Mouse (Mus musculus): Measurements from ENCODE around the gene Traip. TPM values are rescaled to one million over a fixed set of nuclear protein-coding genes. Genes with fewer than 3 reads are reported as not detected.
A peak's percentile ranks its signal among the peaks of the same experiment; 100 is the strongest.

The Traip gene
- polyA plus RNA-seq, 1 experiment from 2014 or later = 23.9 TPM

- Histone ChIP-seq H3K27me3 (replicated peaks; ENCODE audit: control insufficient read depth, insufficient read depth, low read length) (peaks cover 17% of the 10 kb centered on the region), H3K9me3 (ENCODE audit: control insufficient read depth, low read length) (no peaks in the 10 kb centered on the region), H3K4me1 (replicated peaks; ENCODE audit: control insufficient read depth, insufficient read depth, low read length) (peaks cover 16% of the 10 kb centered on the region), H3K4me2 (ENCODE audit: low read length) (peak overlapping the region; percentile 86; the same call in 1 of the 2 replicates), H3K27ac (ENCODE audit: low read depth) (no peak overlapping the region), H3K4me3 (ENCODE audit: low read depth, low read length) (peak overlapping the region; percentile 44; the same call in 1 of the 2 replicates), H3K9ac (ENCODE audit: low read length) (no peak overlapping the region), H3K36me3 (ENCODE audit: control insufficient read depth, insufficient read depth, low read length) (no peaks in the 10 kb centered on the region)
- 19% methylated on average over 3 of the region's 3 CpGs for WGBS
- DNase-seq (ENCODE audit: low spot score) (no peak), ATAC-seq (replicated peaks; ENCODE audit: low FRiP score, low TSS enrichment, low read depth) (no peak)
Measured at GRCm38 (mm10) chr9:107936831-107937230, 13.1 kb upstream of the Traip start.

- Histone ChIP-seq H3K4me2 (ENCODE audit: low read length) (no peak overlapping the region), H3K27me3 (replicated peaks; ENCODE audit: control insufficient read depth, insufficient read depth, low read length) (no peaks in the 10 kb centered on the region), H3K36me3 (ENCODE audit: control insufficient read depth, insufficient read depth, low read length) (no peaks in the 10 kb centered on the region), H3K9ac (ENCODE audit: low read length) (no peak overlapping the region), H3K27ac (ENCODE audit: low read depth) (no peak overlapping the region), H3K4me3 (ENCODE audit: low read depth, low read length) (no peak overlapping the region), H3K4me1 (replicated peaks; ENCODE audit: control insufficient read depth, insufficient read depth, low read length) (peaks cover 12% of the 10 kb centered on the region; the same call in 1 of the 2 replicates), H3K9me3 (ENCODE audit: control insufficient read depth, low read length) (no peaks in the 10 kb centered on the region)
- WGBS = 88% methylated on average over 31 of the region's 31 CpGs
- ATAC-seq (replicated peaks; ENCODE audit: low FRiP score, low TSS enrichment, low read depth) (no peak), DNase-seq (ENCODE audit: low spot score) (no peak)
Measured at GRCm38 (mm10) chr9:107947241-107948194, 2.4 kb upstream of the Traip start.

- 81% methylated on average over 13 of the region's 13 CpGs for WGBS
- H3K4me3 ChIP-seq (ENCODE audit: low read depth, low read length) = no peak overlapping the region
- H3K27ac ChIP-seq (ENCODE audit: low read depth) = no peak overlapping the region
- H3K27me3 ChIP-seq (replicated peaks; ENCODE audit: control insufficient read depth, insufficient read depth, low read length) = no peaks in the 10 kb centered on the region
- DNase-seq (ENCODE audit: low spot score) (no peak), ATAC-seq (replicated peaks; ENCODE audit: low FRiP score, low TSS enrichment, low read depth) (no peak)
- H3K9me3 ChIP-seq (ENCODE audit: control insufficient read depth, low read length) = no peaks in the 10 kb centered on the region
- peaks cover 12% of the 10 kb centered on the region; the same call in 1 of the 2 replicates for H3K4me1 ChIP-seq (replicated peaks; ENCODE audit: control insufficient read depth, insufficient read depth, low read length)
- no peaks in the 10 kb centered on the region for H3K36me3 ChIP-seq (ENCODE audit: control insufficient read depth, insufficient read depth, low read length)
- H3K9ac ChIP-seq (ENCODE audit: low read length) = no peak overlapping the region
- H3K4me2 ChIP-seq (ENCODE audit: low read length) = no peak overlapping the region
Measured at GRCm38 (mm10) chr9:107949184-107949921, 583 bp upstream of the Traip start.

GRCm38 (mm10) chr9:107950460-107951355 is 772 bp downstream of the Traip start:
- Histone ChIP-seq H3K27me3 (replicated peaks; ENCODE audit: control insufficient read depth, insufficient read depth, low read length) (no peaks in the 10 kb centered on the region), H3K9me3 (ENCODE audit: control insufficient read depth, low read length) (no peaks in the 10 kb centered on the region), H3K36me3 (ENCODE audit: control insufficient read depth, insufficient read depth, low read length) (no peaks in the 10 kb centered on the region), H3K4me3 (ENCODE audit: low read depth, low read length) (peak overlapping the region; percentile 66), H3K4me1 (replicated peaks; ENCODE audit: control insufficient read depth, insufficient read depth, low read length) (peaks cover 12% of the 10 kb centered on the region; the same call in 1 of the 2 replicates), H3K4me2 (ENCODE audit: low read length) (peak overlapping the region; percentile 64), H3K9ac (ENCODE audit: low read length) (peak overlapping the region; percentile 56), H3K27ac (ENCODE audit: low read depth) (peak overlapping the region; percentile 61)
- ATAC-seq (replicated peaks; ENCODE audit: low FRiP score, low TSS enrichment, low read depth) = peak; percentile 93
- DNase-seq (ENCODE audit: low spot score) = peak; percentile 89
- WGBS = 11% methylated on average over 45 of the region's 45 CpGs

GRCm38 (mm10) chr9:107955613-107956289 is 5.8 kb downstream of the Traip start:
- Histone ChIP-seq H3K4me1 (replicated peaks; ENCODE audit: control insufficient read depth, insufficient read depth, low read length) (peaks cover 10% of the 10 kb centered on the region; the same call in 1 of the 2 replicates), H3K9me3 (ENCODE audit: control insufficient read depth, low read length) (no peaks in the 10 kb centered on the region), H3K36me3 (ENCODE audit: control insufficient read depth, insufficient read depth, low read length) (peaks cover 41% of the 10 kb centered on the region), H3K4me2 (ENCODE audit: low read length) (no peak overlapping the region), H3K27ac (ENCODE audit: low read depth) (no peak overlapping the region), H3K9ac (ENCODE audit: low read length) (no peak overlapping the region), H3K27me3 (replicated peaks; ENCODE audit: control insufficient read depth, insufficient read depth, low read length) (no peaks in the 10 kb centered on the region), H3K4me3 (ENCODE audit: low read depth, low read length) (no peak overlapping the region)
- 78% methylated on average over 6 of the region's 6 CpGs for WGBS
- no peak for DNase-seq (ENCODE audit: low spot score)
- no peak for ATAC-seq (replicated peaks; ENCODE audit: low FRiP score, low TSS enrichment, low read depth)

- H3K4me1 ChIP-seq (replicated peaks; ENCODE audit: control insufficient read depth, insufficient read depth, low read length) = no peaks in the 10 kb centered on the region; the same call in 1 of the 2 replicates
Measured at GRCm38 (mm10) chr9:107957141-107957540, 7.2 kb downstream of the Traip start.

GRCm38 (mm10) chr9:107959896-107960295 is 10.0 kb downstream of the Traip start:
- DNase-seq (ENCODE audit: low spot score) = no peak
- WGBS = 46% methylated on average over 6 of the region's 6 CpGs
- no peaks in the 10 kb centered on the region for H3K9me3 ChIP-seq (ENCODE audit: control insufficient read depth, low read length)

More at GRCm38 (mm10) chr9:107957141-107957540, 7.2 kb downstream of the Traip start:
- ATAC-seq (replicated peaks; ENCODE audit: low FRiP score, low TSS enrichment, low read depth) (no peak), DNase-seq (ENCODE audit: low spot score) (no peak)
- H3K9me3 ChIP-seq (ENCODE audit: control insufficient read depth, low read length) = no peaks in the 10 kb centered on the region
- WGBS = 65% methylated on average over 6 of the region's 6 CpGs
- H3K4me2 ChIP-seq (ENCODE audit: low read length) = no peak overlapping the region
- H3K27me3 ChIP-seq (replicated peaks; ENCODE audit: control insufficient read depth, insufficient read depth, low read length) = no peaks in the 10 kb centered on the region
- no peak overlapping the region for H3K4me3 ChIP-seq (ENCODE audit: low read depth, low read length)
- H3K27ac ChIP-seq (ENCODE audit: low read depth) = no peak overlapping the region
- peaks cover 51% of the 10 kb centered on the region for H3K36me3 ChIP-seq (ENCODE audit: control insufficient read depth, insufficient read depth, low read length)
- no peak overlapping the region for H3K9ac ChIP-seq (ENCODE audit: low read length)

More at GRCm38 (mm10) chr9:107959896-107960295, 10.0 kb downstream of the Traip start:
- H3K36me3 ChIP-seq (ENCODE audit: control insufficient read depth, insufficient read depth, low read length) = peaks cover 63% of the 10 kb centered on the region
- no peaks in the 10 kb centered on the region for H3K27me3 ChIP-seq (replicated peaks; ENCODE audit: control insufficient read depth, insufficient read depth, low read length)
- H3K27ac ChIP-seq (ENCODE audit: low read depth) = no peak overlapping the region
- H3K9ac ChIP-seq (ENCODE audit: low read length) = no peak overlapping the region
- no peak for ATAC-seq (replicated peaks; ENCODE audit: low FRiP score, low TSS enrichment, low read depth)
- no peak overlapping the region for H3K4me3 ChIP-seq (ENCODE audit: low read depth, low read length)
- no peaks in the 10 kb centered on the region for H3K4me1 ChIP-seq (replicated peaks; ENCODE audit: control insufficient read depth, insufficient read depth, low read length)
- H3K4me2 ChIP-seq (ENCODE audit: low read length) = no peak overlapping the region
